Mouse (Mus musculus) stomach, postnatal 0 days (tissue): ENCODE measurements around the gene Nfia. TPM values are rescaled to one million over a fixed set of nuclear protein-coding genes. Genes with fewer than 3 reads are reported as not detected.

Experiments used
- ATAC-seq: fragments of 200-750 bp; cut with Nextera tagmentation; 2 replicates; pipeline ENCODE4 v1.8.0; 2017; ENCODE audit not compliant: low FRiP score, low TSS enrichment
- DNase-seq: peaks from one replicate; pipeline ENCODE4 v3.0.0-alpha.2; 2016; ENCODE audit warnings: low spot score
- H3K27ac ChIP-seq: fragments of 300-500 bp; sonication (generic); replicated peaks from 2 replicates; pipeline ENCODE4 v1.5.1; 2014; ENCODE audit warnings: mild to moderate bottlenecking, control low read depth
- H3K27me3 ChIP-seq: fragments of 300-500 bp; sonication (generic); 2 replicates; pipeline ENCODE4 v1.6.1; 2014; ENCODE audit warnings: low read length; ENCODE audit not compliant: control insufficient read depth, insufficient read depth
- H3K36me3 ChIP-seq: fragments of 300-500 bp; sonication (generic); 2 replicates; pipeline ENCODE4 v1.6.1; 2014; ENCODE audit warnings: low read length, mixed read lengths; ENCODE audit not compliant: control insufficient read depth, insufficient read depth
- H3K4me1 ChIP-seq: fragments of 300-500 bp; sonication (generic); replicated peaks from 2 replicates; pipeline ENCODE4 v1.6.1; 2014; ENCODE audit warnings: antibody characterized with exemption; ENCODE audit not compliant: control insufficient read depth, insufficient read depth
- H3K4me2 ChIP-seq: fragments of 300-500 bp; sonication (generic); replicated peaks from 2 replicates; pipeline ENCODE4 v1.6.1; 2014; ENCODE audit warnings: low read depth, mild to moderate bottlenecking, control low read depth, moderate library complexity
- H3K4me3 ChIP-seq: fragments of 300-500 bp; sonication (generic); 2 replicates; pipeline ENCODE4 v1.5.1; 2014; ENCODE audit warnings: low read depth, low read length, control low read depth
- H3K9ac ChIP-seq: fragments of 300-500 bp; sonication (generic); 2 replicates; pipeline ENCODE4 v1.6.1; 2014; ENCODE audit warnings: mild to moderate bottlenecking, low read length, control low read depth, mixed read lengths
- H3K9me3 ChIP-seq: fragments of 300-500 bp; sonication (generic); 2 replicates; pipeline ENCODE4 v1.6.1; 2016; ENCODE audit warnings: low read length; ENCODE audit not compliant: control insufficient read depth
- CTCF ChIP-seq: IDR thresholded peaks from 2 replicates; pipeline ENCODE4 v1.5.1; 2016; ENCODE audit warnings: antibody characterized with exemption, low read depth, mild to moderate bottlenecking, moderate library complexity
- EP300 ChIP-seq: optimal IDR thresholded peaks from 2 replicates; pipeline ENCODE3; 2016; ENCODE audit warnings: antibody characterized with exemption
- WGBS: fragments of 180-500 bp; shearing (Covaris S2); extraction: QIAGEN DNeasy Blood & Tissue Kit; methylation state at CpG from one replicate; pipeline ENCODE4 v1.1.7; 2014; 5-methylcytosine and 5-hydroxymethylcytosine counted together
- polyA plus RNA-seq: library from polyadenylated mRNA; unstranded; fragments of >200 nt; fragmentation: Nextera tagmentation; extraction: Ambion mirVana; gene quantifications from 2 replicates; pipeline ENCODE4 v1.2.1, GENCODE M21; 2015

The Nfia gene
- polyA plus RNA-seq, 1 experiment from 2014 or later, result 26.0 TPM

DNA sequence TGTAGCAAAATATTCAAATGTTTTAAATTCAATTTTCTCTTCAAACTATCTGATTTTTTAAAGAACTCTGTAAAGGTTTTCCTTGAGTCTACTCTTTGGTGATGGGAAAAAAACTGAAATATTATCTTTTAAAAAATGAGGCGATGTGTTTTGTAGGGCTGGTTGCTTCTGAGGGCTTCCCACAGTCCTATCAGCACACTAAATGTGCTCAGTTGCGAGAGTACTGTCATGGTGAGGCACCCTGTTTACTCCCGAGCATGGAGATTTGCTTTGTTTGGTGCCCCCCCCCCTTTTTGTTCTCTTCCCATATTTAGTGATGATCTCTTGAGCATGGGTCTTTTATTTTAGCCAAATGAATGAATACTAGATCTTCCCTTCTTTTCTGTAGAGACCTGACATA, 9.5 kb downstream of the Nfia start:
- no peaks in the 10 kb centered on the region for H3K4me1 ChIP-seq
- H3K27me3 ChIP-seq, result no peaks in the 10 kb centered on the region
- no peak overlapping the region for H3K9ac ChIP-seq
- no peak overlapping the region for H3K4me2 ChIP-seq
- H3K27ac ChIP-seq, result no peak overlapping the region
- WGBS, result 86% methylated on average over 3 of the region's 3 CpGs
- peaks cover 6% of the 10 kb centered on the region; the same call in 1 of the 2 replicates for H3K36me3 ChIP-seq
- ATAC-seq, result no peak
- H3K4me3 ChIP-seq, result no peak overlapping the region
- TF ChIP-seq CTCF (no peak), EP300 (no peak)
- no peaks in the 10 kb centered on the region for H3K9me3 ChIP-seq
- no peak for DNase-seq

DNA sequence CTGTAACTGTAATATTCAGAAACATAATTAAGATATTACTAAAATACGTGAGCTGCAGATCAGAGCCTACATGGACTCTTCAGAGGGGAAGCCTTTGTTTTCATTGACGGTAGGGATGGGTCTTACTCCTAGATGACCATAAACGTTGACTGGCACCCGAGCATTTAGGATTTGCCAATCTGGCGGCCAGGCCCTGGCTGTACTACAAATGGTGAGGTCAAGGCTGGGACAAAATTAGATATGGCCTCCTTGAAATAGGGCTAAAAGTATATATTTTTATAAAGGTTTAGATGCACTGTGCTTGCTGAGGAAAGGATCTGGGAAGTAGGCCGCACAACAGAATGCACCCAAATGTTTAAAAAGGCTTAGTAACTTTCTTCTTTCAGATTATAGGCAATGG, 10.0 kb downstream of the Nfia start:
- TF ChIP-seq CTCF (no peak), EP300 (no peak)
- Histone ChIP-seq H3K27me3 (no peaks in the 10 kb centered on the region), H3K4me2 (no peak overlapping the region), H3K4me3 (no peak overlapping the region), H3K27ac (no peak overlapping the region), H3K9me3 (no peaks in the 10 kb centered on the region), H3K9ac (no peak overlapping the region), H3K36me3 (peaks cover 8% of the 10 kb centered on the region; the same call in 1 of the 2 replicates), H3K4me1 (no peaks in the 10 kb centered on the region)
- ATAC-seq (no peak), DNase-seq (no peak)
- WGBS, result 92% methylated on average over 6 of the region's 6 CpGs

DNA sequence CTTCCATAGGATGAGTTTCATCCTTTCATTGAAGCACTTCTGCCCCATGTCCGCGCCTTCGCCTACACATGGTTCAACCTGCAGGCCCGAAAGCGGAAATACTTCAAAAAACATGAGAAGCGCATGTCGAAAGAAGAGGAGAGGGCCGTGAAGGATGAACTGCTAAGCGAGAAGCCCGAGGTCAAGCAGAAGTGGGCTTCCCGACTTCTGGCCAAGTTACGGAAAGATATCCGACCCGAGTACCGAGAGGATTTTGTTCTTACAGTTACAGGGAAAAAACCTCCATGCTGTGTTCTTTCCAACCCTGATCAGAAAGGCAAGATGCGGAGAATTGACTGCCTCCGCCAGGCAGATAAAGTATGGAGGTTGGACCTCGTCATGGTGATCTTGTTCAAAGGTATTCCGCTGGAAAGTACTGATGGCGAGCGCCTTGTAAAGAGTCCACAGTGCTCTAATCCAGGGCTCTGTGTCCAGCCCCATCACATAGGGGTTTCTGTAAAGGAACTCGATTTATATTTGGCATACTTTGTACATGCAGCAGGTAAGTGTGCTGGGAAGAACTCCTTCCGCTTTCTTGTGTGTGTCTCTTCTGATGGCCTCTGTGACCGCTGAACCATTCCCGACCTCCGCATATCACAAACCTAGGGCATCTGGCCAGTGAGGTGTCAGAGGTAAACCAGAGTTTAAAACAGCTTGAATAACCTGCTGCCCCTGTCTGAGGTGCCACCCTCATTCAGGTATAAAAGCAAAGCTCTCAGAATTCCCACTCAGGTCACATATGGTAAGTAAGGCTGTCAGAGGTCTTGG, 10.7 kb downstream of the Nfia start:
- no peak for TF ChIP-seq EP300
- no peak for TF ChIP-seq CTCF
- no peak for DNase-seq
- H3K4me2 ChIP-seq, result no peak overlapping the region
- H3K9me3 ChIP-seq, result no peaks in the 10 kb centered on the region
- 96% methylated on average over 26 of the region's 26 CpGs for WGBS
- no peak overlapping the region for H3K4me3 ChIP-seq
- no peak for ATAC-seq
- H3K27ac ChIP-seq, result no peak overlapping the region
- H3K9ac ChIP-seq, result no peak overlapping the region
- no peaks in the 10 kb centered on the region for H3K27me3 ChIP-seq
- H3K4me1 ChIP-seq, result no peaks in the 10 kb centered on the region
- H3K36me3 ChIP-seq, result peaks cover 8% of the 10 kb centered on the region; the same call in 1 of the 2 replicates

DNA sequence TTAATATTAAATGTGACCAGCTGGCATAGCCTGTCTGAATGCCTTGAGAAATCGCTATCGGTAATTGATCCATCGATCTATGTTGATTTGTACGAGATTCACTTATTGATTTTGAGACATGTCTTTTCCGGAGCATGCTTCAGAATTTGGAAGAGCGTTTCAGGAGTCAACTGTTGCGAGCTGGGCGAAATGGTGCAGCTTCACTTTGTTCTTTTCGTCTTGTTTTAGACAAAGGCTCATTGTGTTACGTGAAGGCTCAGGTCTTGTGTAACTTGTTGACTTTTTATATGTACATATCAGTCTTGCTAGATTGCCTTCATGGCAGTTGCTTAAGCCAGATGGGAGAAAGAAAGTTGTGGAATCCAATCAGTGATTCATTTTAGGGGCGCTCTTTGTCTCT, 11.7 kb downstream of the Nfia start:
- DNase-seq, result no peak
- Histone ChIP-seq H3K27ac (no peak overlapping the region), H3K36me3 (peaks cover 8% of the 10 kb centered on the region; the same call in 1 of the 2 replicates), H3K4me3 (no peak overlapping the region), H3K9ac (no peak overlapping the region), H3K27me3 (no peaks in the 10 kb centered on the region), H3K9me3 (no peaks in the 10 kb centered on the region), H3K4me2 (no peak overlapping the region), H3K4me1 (no peaks in the 10 kb centered on the region)
- TF ChIP-seq EP300 (no peak), CTCF (no peak)
- ATAC-seq, result peak; percentile 60; the same call in 1 of the 2 replicates
- 79% methylated on average over 11 of the region's 11 CpGs for WGBS

DNA sequence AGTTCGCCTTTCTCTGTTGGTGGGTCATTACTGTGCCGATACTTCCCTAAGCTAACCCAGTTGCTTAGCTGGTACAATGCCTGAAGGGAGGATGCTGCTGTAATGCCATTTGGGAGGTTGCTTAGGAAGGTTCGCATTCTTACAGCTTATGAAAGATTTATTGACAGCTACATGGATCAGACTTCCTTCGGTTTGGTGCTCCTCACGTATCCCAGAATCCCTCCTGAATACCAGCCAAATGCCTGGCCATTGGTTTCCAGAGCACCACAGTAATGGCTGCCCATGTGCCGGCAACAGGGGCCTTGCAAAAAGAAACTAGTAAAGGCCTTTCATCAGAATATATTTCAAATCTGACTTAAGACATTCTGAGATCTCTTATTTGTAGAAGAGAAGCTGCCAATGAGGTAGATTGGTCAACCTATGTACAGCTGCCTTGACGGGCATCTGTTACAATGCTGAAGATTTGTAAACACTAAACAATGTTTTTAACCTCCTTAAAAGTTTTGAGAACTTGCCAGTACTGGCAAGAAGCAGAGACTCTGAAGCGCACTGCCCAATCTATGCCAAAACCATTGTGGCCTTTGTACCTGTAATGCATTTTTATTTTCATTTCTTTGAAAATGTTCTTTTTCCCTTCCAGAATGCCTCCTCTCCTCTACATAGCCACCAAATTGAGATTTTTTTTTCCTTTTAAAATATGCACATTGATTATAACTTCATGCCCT, 13.2 kb downstream of the Nfia start:
- no peaks in the 10 kb centered on the region for H3K4me1 ChIP-seq
- TF ChIP-seq CTCF, result no peak
- TF ChIP-seq EP300, result no peak

DNA sequence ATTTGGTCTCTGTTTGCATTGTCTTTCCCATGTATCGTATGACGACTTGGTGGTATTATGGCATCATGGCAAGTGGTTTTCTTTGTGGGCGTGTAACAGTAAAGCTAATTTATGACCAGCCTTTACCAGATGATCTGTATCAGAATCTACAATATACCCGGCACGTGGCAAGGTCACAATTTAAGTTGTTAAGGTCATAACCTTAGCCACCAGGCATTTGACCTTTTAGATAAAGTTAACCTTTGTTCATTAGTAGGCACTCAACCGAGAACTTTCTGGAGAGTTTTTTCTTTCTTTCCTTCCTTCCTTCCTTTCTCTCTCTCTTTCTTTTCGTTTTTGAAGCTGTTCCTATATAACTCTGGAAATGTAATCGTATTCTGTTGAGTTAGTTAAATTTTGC, 14.0 kb downstream of the Nfia start:
- WGBS, result 64% methylated on average over 8 of the region's 8 CpGs

More for the DNA sequence above, 13.2 kb downstream of the Nfia start:
- Histone ChIP-seq H3K4me2 (no peak overlapping the region), H3K9me3 (no peaks in the 10 kb centered on the region), H3K27ac (no peak overlapping the region), H3K27me3 (no peaks in the 10 kb centered on the region), H3K36me3 (peaks cover 8% of the 10 kb centered on the region; the same call in 1 of the 2 replicates), H3K4me3 (no peak overlapping the region), H3K9ac (no peak overlapping the region)
- ATAC-seq (no peak), DNase-seq (no peak)
- WGBS, result 74% methylated on average over 8 of the region's 8 CpGs

More for the DNA sequence above, 14.0 kb downstream of the Nfia start:
- DNase-seq (no peak), ATAC-seq (no peak)
- Histone ChIP-seq H3K36me3 (peaks cover 8% of the 10 kb centered on the region; the same call in 1 of the 2 replicates), H3K27me3 (no peaks in the 10 kb centered on the region), H3K9ac (no peak overlapping the region), H3K9me3 (no peaks in the 10 kb centered on the region), H3K4me3 (no peak overlapping the region), H3K4me1 (no peaks in the 10 kb centered on the region), H3K27ac (no peak overlapping the region), H3K4me2 (no peak overlapping the region)
- TF ChIP-seq EP300, result no peak
- TF ChIP-seq CTCF, result no peak
